Mouse (Mus musculus) thymus, postnatal 25 days (tissue): ENCODE measurements around the gene Gsto2.

Experiments used
- DNase-seq: peaks from one replicate; pipeline ENCODE4 v3.0.0; 2022

The Gsto2 gene

DNA sequence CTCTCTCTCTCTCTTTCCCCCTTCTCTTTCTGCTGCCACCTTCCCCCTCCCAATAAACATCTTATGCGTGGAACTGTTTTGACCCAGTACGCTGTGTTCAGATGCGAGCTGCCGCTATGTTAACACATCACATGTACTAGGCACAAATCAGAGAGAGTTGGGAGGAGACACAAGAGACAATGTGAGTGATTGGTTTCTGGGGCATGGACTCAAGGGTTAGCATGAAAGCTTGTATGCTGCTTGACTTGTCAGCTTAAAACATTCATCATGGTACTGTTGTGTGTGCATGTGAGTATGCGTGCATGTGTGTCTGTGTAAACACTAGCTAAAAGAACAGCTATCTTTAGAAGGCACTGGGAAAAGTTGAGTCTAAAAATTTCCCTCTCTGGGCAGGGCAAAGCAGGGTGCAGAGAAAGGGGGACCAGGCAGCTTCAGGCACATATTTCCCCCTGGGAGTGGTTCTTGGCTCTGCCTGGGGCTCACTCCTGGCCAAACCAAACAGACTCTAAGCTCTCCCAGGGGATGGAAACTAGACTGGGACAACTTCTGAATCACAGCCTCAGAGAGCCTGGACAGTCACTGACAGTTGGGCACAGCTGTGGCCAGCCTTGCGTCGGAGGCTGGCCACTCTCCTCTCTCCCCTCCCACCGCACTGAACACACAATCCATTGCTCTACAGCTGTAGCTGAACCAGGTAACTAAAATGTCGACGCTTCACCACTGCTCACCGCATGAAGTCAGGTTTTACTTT, 26.4 kb downstream of the Gsto2 start:
- DNase-seq: no peak

DNA sequence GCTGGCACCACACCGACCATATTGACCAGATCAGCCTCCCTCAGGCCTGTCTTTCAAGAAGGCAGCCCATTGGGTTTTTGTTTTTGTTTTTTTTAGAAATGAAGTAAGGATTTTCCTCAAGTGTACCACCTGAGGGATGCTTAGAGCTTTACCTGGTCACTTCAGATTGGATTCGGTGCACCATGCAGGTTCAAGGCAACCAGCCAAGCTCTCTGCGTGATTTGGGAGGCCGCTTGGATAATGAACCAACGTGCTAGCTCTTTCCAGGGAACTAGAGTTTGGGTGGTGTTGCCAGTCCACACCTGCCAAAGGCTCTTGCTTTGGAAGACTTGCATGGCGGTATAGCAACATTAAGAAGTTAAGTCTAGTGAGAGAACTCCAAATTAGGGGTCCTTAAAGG, 27.8 kb downstream of the Gsto2 start:
- DNase-seq: no peak

GRCm38 (mm10) chr19:47898472-47899079, 33.2 kb downstream of the Gsto2 start:
- DNase-seq: no peak

- no peak for DNase-seq
These were observed 34.7 kb downstream of the Gsto2 start for GRCm38 (mm10) chr19:47900012-47900411.

DNA sequence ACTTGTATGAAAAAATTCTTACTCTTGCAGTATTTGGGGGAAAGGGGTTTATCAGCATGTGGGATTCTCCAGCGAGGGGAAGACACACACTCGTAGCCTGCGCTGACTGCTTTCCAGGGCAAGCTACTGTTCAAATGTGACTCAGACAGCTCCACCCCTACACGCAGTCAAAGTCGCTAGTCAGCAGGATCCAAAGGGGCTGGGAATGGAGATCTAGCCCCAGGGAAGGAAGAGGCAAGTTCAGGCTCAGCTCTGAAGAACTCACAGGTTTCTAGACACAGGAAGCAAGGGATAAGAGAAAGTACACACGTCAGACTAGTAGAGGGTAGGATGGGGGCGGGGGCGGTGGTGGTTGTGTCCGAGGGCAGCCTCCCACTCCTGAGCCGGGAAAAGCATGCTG, 35.2 kb downstream of the Gsto2 start:
- no peak for DNase-seq

DNA sequence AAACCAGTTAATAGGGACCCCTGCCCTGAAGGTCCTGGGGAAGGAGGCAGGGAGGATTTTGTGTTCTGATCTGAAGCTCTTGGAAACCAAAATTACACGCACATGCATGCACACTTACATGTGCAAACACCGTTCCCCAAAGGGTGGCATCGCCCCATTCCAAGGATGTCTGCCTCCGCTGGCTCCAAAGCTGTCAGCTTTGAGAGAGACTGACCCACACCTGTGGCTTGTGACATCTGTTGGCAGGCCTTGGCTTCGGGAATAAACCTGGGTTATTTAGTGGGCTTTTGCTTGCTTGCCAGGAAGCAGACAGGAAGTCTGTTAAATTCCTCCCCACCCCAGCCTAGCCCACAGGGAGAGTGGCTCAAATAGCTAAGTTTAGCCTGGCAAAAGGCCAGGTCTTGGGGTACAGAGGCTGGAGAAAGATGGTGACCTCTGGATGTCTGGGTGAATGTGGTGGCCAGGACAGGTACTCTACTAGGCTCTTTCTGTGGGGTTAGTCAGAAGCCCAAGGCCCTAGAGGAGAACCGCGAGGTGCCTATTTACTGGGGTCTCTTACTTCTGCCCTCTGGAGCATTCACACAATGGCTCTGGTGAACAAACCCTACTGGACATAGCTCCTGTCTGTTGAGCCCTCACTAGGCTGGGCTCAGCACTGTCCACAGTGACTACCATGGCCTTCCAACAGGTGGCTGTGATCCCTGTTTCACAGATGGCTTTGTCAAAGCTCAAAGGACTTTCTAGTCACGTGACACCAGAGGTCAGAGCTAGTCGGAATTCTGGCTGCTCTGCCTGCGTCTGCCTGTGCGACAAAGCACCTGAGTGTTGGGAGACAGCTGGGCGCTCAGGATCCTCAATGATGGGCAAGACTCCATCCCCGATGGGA, 37.2 kb downstream of the Gsto2 start:
- no peak for DNase-seq

- no peak for DNase-seq
These were observed 38.3 kb downstream of the Gsto2 start for GRCm38 (mm10) chr19:47903679-47904078.

DNA sequence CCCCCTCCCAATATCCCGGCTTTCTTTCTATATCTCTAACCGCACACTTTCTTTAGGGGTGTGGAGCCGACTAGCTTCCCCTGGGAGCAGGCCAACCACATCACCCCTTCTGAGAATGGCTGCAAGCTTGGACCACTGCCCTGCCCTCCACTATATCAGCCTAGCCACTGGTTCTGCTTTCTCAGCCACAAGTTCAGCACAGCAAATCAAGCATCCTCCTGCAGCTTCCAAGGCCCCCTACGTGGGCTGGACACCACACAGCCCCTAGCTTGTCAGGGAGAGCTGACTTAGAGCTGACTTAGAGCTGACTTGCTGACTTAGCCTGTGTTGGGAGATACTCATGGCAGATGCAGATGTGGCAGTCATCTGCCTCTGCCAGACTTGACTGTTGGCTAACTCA, 39.7 kb downstream of the Gsto2 start:
- DNase-seq: no peak

- no peak for DNase-seq
These were observed 40.3 kb downstream of the Gsto2 start for GRCm38 (mm10) chr19:47905603-47906002.

DNA sequence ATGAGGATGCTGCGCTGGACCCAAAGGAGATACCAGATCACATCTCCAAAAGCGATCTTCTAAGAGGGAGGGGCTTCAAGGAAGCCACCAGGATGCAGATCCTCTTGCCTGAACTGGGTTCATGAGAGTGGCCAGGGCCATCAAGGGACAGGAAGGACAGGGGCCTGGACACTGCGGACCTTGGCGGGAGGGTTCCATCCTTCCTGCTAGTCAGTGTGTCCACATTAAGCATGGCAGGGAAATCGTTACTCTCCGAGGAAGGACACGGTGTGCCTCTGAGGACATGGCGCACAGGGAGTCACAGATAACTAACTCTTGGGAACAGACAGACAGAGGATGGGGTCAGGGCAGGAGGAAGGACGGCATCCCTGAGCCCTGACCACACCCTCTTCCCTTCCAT, 42.3 kb downstream of the Gsto2 start:
- DNase-seq: no peak

DNA sequence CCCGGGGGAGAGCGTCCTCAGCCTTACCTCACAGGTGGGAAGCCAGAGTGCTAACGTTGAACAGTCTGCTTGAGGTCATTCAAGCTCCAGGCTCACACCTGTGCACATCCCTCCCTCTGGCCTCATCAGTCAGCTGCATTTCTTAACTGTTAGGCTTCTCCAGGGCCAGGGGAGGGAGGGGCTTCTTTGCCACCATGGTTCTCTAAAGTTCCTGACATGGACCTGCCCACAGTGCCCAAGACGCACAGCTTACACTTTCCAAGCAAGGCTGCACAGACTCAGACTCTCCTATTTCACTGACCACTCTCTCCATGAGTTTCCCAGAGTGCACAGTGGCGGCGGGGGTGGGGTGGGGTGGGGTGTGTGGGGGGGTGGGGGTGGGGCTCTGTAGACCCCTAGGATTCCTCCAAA, 43.6 kb downstream of the Gsto2 start:
- DNase-seq: no peak

DNA sequence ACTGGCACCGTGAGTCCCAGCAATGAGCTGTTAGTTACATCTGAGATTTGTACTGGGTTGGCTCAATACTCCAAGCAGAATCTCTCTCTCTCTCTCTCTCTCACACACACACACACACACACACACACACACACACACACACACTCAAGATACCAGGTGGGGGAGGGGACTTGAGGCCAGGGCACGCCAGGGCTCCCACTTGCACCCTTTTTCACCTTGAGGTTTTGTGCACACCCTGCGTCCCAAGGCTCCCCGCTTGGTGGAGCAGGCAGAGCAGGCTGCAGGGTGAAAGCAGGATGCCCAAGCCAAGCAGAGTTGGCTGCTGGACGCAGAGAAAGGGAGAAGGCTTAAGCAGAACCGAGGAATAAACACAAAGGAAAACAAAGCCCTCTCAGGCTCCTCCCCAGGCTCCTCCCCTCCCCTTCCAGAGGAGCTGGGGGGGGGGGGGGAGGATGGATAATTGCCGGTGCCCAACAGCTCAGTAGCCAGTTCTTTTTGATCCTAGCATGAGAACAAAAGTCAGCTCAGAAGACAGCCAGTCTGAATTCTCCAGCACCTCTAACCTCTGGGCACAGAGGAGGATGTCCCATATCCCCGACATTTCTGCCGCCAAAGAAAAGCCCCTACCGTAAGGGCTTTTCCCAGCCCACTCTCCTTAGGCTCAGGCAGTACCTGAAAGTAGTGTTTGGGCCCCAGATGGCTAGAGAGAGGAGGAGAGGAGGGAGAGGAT, 44.2 kb downstream of the Gsto2 start:
- DNase-seq: no peak

DNA sequence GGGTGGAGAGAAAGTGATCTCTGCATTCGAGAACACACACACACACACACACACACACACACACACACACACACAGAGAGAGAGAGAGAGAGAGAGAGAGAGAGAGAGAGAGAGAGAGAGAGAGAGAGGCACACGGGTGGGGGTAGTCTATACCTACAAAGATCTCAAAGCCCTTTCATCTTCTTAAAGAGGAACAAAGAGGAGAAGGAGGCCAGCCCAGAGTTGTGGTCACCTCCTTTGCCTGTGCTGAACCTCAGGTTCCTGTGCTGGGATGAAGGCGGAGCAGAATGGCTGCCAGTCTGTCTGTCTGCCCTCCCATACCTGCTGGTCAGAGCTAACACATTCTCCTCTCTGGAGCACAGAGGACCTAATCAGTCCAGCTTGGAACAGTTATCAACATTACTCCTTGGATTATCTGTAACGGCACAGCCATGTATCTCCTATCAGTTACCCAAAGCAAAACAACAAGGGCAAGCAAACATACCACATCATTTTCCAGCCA, 44.8 kb downstream of the Gsto2 start:
- DNase-seq: peak; percentile 48

- DNase-seq: no peak
These were observed 45.4 kb downstream of the Gsto2 start for GRCm38 (mm10) chr19:47910751-47911150.

GRCm38 (mm10) chr19:47913344-47913743, 48.0 kb downstream of the Gsto2 start:
- DNase-seq: no peak

- DNase-seq: no peak
These were observed 48.9 kb downstream of the Gsto2 start for GRCm38 (mm10) chr19:47914191-47914590.

DNA sequence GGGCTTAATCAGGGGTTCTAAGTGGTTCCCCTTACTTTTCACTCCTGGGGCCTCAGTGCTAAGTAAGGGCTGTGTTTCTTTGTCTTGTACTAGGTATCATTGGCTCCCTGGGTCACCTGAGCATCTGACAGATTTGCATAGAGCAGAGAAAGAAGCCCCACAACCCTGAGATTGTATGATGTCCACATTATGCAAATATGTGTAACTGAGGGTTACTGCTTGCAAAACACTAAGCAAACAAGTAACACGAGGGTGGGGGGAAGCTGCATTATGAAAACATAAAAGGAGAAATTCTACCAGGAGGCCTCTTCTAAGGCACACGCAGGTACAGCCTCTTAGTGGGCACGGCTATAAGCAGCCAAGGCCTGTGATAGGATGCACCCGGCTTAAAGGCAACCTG, 49.9 kb downstream of the Gsto2 start:
- no peak for DNase-seq

GRCm38 (mm10) chr19:47917396-47917795, 52.1 kb downstream of the Gsto2 start:
- no peak for DNase-seq

DNA sequence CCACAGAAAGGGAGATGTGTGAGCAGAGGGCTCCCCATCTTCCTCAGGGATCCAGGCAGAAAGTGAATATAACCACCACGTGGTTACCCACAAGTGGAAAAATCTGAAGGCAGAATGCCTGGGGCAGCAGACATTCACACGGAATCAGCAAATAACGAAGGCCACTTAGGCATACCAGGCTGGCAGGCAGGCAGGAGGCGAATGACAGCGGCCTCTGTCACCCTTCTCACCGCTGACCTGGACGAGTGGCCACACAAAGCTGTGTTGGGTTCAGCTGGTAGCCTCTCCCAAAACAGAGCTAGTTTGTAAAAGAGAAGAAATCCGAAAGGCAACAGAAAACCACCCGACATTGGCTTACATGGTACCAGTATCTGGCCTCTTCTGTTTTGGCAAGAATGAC, 52.7 kb downstream of the Gsto2 start:
- DNase-seq: no peak

GRCm38 (mm10) chr19:47918455-47919101, 53.2 kb downstream of the Gsto2 start:
- peak; percentile 69 for DNase-seq

DNA sequence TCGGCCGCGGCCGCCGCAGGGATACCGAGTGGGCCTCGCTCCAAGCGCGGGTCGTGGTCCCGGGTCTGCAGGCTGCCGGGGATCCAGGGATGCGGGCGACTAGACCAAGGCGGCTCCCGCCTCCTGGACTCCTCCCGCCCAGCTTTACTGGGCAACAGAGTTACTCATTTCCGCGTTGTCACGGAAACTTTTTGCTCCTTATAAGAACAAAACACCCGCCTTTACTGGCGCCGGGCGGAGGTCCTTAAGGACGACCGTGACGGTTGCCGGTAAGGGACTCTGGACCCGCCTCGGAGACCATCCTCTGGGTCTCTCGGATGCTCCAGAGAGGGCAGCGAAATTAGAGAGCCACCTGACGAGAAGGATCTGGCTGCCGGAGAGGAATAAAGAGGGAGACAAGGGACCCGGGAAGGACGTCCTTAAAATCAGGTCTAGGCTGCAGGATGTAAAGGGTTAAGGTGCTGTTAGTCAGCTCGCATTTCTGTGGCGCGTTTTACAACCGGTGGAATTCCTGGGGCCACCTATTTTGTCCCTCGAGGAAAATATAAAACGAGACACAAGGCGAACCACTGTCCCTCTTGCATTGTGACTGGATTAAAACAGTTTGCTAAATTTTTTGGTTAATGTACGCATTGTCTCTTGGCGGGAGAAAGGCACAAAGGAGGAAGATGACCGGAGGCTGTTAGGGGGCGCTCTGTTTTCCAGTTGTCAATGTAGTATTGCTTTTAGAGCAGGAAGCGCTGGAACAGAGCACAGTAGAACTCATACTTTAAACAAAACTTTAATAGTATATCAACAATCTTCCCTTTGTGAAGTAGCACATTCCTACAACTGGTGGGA, 54.0 kb downstream of the Gsto2 start, which contains the start of the genes Cfap43 and Itprip:
Cfap43 (minus strand) TSS at position 162 of the 840 bp plus-strand sequence.
Itprip (minus strand) TSS at position 174 of the 840 bp plus-strand sequence.
- DNase-seq: peak; percentile 85
